Mouse (Mus musculus) ovary, adult 2 months (tissue): ENCODE measurements around the gene Fbrs. TPM values are rescaled to one million over a fixed set of nuclear protein-coding genes. Genes with fewer than 3 reads are reported as not detected.

ENCODE experiments used
- polyA plus RNA-seq: library from polyadenylated mRNA; depleted of rRNA; stranded (reverse); fragments of >200 nt; gene quantifications from 2 replicates; pipeline ENCODE4 v1.2.3, GENCODE M21; 2012; rRNA removed

Fbrs gene
- 21.3 and 27.7 TPM in 2 replicates for polyA plus RNA-seq

DNA sequence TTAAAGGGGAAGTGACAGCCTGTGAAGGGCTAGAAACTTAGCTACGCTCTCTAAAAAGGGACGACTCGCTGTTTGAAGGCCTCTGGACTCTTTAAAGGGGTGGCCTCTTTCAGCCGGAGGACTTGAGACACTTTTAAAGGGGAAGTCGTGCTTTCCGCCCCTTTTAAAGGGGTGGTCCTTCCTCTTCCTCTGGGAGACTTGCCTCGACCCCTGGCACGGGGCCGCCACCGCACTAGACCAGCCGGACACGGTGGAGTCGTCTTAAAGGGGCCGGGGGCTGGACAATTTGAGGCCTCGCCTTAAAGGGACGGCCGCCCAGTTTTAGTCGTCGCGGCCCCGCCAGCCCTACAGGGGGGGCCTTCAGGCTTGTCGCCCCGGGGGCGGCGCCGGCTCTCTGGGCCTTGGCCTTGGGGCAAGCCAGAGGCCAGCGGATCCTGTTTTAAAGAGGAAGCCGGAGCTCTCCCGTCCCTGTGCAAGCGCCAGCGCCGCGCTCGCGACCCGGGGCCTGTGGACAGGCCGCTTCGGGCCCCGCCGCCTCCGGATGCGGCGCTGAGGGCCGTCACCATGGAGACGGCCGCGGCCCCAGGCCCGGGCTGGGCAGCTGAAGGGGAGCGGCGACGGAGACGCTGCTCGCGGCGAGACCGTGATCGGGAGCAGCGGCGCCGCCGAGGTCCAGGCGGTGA is at the start of gene Fbrs:
Gene Fbrs (plus strand): TSS at position 565 of the 683 bp plus-strand sequence.

GRCm38 (mm10) chr7:127448521-127449300 is 30.3 kb upstream of the Fbrs start, which contains the start of gene Zfp689:
Gene Zfp689 (minus strand): TSS chr7:127449158.

GRCm38 (mm10) chr7:127459311-127459710 is 19.7 kb upstream of the Fbrs start, which contains the start of gene Prr14:
Gene Prr14 (plus strand): TSS chr7:127459611.

GRCm38 (mm10) chr7:127511808-127512230 is 32.8 kb downstream of the Fbrs start, which contains the start of gene Srcap:
Gene Srcap (plus strand): TSS chr7:127511983.

GRCm38 (mm10) chr7:127519284-127519683 is 40.3 kb downstream of the Fbrs start, which contains the start of gene Gm42715:
Gene Gm42715 (plus strand): TSS chr7:127519584.

Other genes starting within 250 kb of the Fbrs start
- gene Zfp553, start 246.1 kb upstream of the Fbrs start, polyA plus RNA-seq, result 30.4 and 32.0 TPM in 2 replicates
- gene Sept1, start 246.1 kb upstream of the Fbrs start, polyA plus RNA-seq, result 13.9 and 22.8 TPM in 2 replicates
- 290 and 471 TPM in 2 replicates for gene Zfp771, start 234.9 kb upstream of the Fbrs start, polyA plus RNA-seq
- gene Dctpp1, start 218.5 kb upstream of the Fbrs start, polyA plus RNA-seq, result 82.3 and 102 TPM in 2 replicates
- 19.5 and 24.6 TPM in 2 replicates for gene Sephs2, start 205.1 kb upstream of the Fbrs start, polyA plus RNA-seq
- 4.3 and 4.5 TPM in 2 replicates for gene Itgal, start 182.9 kb upstream of the Fbrs start, polyA plus RNA-seq
- 48.6 and 54.8 TPM in 2 replicates for gene Zfp768, start 133.6 kb upstream of the Fbrs start, polyA plus RNA-seq
- 9.1 and 10.7 TPM in 2 replicates for gene Zfp747, start 103.1 kb upstream of the Fbrs start, polyA plus RNA-seq
- gene 9130019O22Rik, start 92.0 kb upstream of the Fbrs start, polyA plus RNA-seq, result 4.5 and 4.6 TPM in 2 replicates
- gene E430018J23Rik, start 85.6 kb upstream of the Fbrs start, polyA plus RNA-seq, result 7.9 and 11.6 TPM in 2 replicates
- gene Zfp764, start 72.4 kb upstream of the Fbrs start, polyA plus RNA-seq, result 7.0 and 8.5 TPM in 2 replicates
- 34.3 and 36.2 TPM in 2 replicates for gene Zfp688, start 57.1 kb upstream of the Fbrs start, polyA plus RNA-seq
- 8.0 and 9.3 TPM in 2 replicates for gene Zfp689, start 30.0 kb upstream of the Fbrs start, polyA plus RNA-seq
- 62.6 and 76.9 TPM in 2 replicates for gene Prr14, start 19.6 kb upstream of the Fbrs start, polyA plus RNA-seq
- 33.9 and 44.8 TPM in 2 replicates for gene Srcap, start 32.8 kb downstream of the Fbrs start, polyA plus RNA-seq
- 13.3 and 15.7 TPM in 2 replicates for gene Gm42715, start 40.4 kb downstream of the Fbrs start, polyA plus RNA-seq
- gene Tmem265, start 82.2 kb downstream of the Fbrs start, polyA plus RNA-seq, result 0.75 and 3.4 TPM in 2 replicates
- gene Phkg2, start 94.1 kb downstream of the Fbrs start, polyA plus RNA-seq, result 62.0 and 70.8 TPM in 2 replicates
- gene Ccdc189, start 109.4 kb downstream of the Fbrs start, polyA plus RNA-seq, result 11.7 and 13.2 TPM in 2 replicates
- gene Rnf40, start 109.6 kb downstream of the Fbrs start, polyA plus RNA-seq, result 33.5 and 34.1 TPM in 2 replicates
- 21.3 and 22.4 TPM in 2 replicates for gene Zfp629, start 136.6 kb downstream of the Fbrs start, polyA plus RNA-seq
- gene Bcl7c, start 229.7 kb downstream of the Fbrs start, polyA plus RNA-seq, result 67.7 and 78.2 TPM in 2 replicates
- gene Ctf1, start 233.5 kb downstream of the Fbrs start, polyA plus RNA-seq, result 33.4 and 51.7 TPM in 2 replicates